Mouse (Mus musculus) midbrain, embryonic 10.5 days (tissue): ENCODE measurements around the gene Ccdc81. TPM values are rescaled to one million over a fixed set of nuclear protein-coding genes. Genes with fewer than 3 reads are reported as not detected.
A peak's percentile ranks its signal among the peaks of the same experiment; 100 is the strongest.

Experiments
- DNase-seq: peaks from one replicate; pipeline ENCODE4 v3.0.0-alpha.2; 2017; ENCODE audit warnings: low spot score
- H3K27ac ChIP-seq: fragments of 300-500 bp; sonication (generic); replicated peaks from 2 replicates; pipeline ENCODE4 v1.5.1; 2016; ENCODE audit warnings: mild to moderate bottlenecking
- H3K27me3 ChIP-seq: fragments of 300-500 bp; sonication (generic); 2 replicates; pipeline ENCODE4 v1.6.1; 2016; ENCODE audit warnings: low read depth, mild to moderate bottlenecking; ENCODE audit not compliant: poor library complexity, severe bottlenecking
- H3K36me3 ChIP-seq: fragments of 300-500 bp; sonication (generic); 2 replicates; pipeline ENCODE4 v1.6.1; 2016; ENCODE audit warnings: mild to moderate bottlenecking, moderate library complexity
- H3K4me1 ChIP-seq: fragments of 300-500 bp; sonication (generic); 2 replicates; pipeline ENCODE4 v1.6.1; 2016
- H3K4me3 ChIP-seq: fragments of 300-500 bp; sonication (generic); 2 replicates; pipeline ENCODE4 v1.5.1; 2016; ENCODE audit warnings: mild to moderate bottlenecking, moderate library complexity
- H3K9me3 ChIP-seq: fragments of 300-500 bp; sonication (generic); replicated peaks from 2 replicates; pipeline ENCODE4 v1.6.1; 2016; ENCODE audit warnings: mild to moderate bottlenecking
- WGBS: fragments of 180-500 bp; shearing (Covaris S2); methylation state at CpG from one replicate; pipeline ENCODE4 v1.1.7; 2016; 5-methylcytosine and 5-hydroxymethylcytosine counted together
- polyA plus RNA-seq: library from polyadenylated mRNA; unstranded; fragments of >200 nt; fragmentation: Nextera tagmentation; extraction: Ambion mirVana; gene quantifications from 2 replicates; pipeline ENCODE4 v1.2.1, GENCODE M21; 2016

The Ccdc81 gene
- polyA plus RNA-seq: 0.06 and 0.10 TPM in 2 replicates

DNA sequence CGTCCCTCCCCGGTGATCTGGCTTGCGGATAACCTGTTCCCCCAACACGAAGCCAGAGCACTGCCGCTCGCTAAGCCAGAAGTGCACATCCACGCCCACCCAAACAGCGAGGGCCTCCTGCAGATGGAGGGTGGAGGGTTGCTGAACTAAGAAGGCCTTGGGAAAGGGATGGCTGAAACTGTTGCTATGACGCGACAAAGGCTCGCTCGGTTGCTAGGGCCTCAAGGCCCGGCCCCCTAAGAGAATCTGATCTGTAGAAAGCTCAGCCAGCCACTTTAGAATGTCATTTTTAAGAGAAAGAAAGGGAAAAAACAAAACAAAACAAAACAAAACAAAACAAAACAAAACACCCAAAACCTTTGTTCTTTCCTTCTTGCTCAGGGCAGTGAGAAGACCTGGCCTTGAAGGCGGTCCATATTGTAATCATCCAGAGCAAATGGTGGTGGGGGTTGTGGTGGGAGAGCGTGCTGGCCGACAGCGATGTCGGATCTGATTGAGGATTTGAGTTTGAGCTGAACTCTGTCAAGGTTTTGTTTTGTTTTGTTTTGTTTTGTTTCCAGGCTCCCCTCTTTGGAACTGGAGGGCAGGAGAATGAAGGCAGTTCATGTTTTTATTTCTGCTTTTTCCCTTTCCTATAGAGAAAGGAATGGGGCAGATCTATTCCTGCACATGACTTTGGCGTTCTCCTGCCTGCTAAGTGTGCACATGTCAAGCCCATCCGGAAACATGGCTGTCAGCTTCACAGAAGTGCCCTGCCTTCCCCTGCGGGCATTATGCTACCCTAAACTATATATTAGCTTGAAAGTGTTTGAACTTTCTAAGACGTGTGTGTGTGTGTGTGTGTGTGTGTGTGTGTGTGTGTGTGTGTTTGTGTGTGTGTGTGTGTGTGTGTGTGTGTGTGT is at the start of gene Ccdc81:
TSS of gene Ccdc81 (minus strand) at position 188 of the 902 bp plus-strand sequence.
- Histone ChIP-seq H3K27ac (no peak within 1 kb of the TSS), H3K4me3 (peak within 1 kb of the TSS; percentile 39), H3K27me3 (no peaks in the 10 kb centered on the region), H3K36me3 (no peaks in the 10 kb centered on the region), H3K9me3 (no peaks in the 10 kb centered on the region), H3K4me1 (peaks cover 13% of the 10 kb centered on the region)
- DNase-seq: peak; percentile 54
- 33% methylated on average over 22 of the region's 22 CpGs for WGBS

DNA sequence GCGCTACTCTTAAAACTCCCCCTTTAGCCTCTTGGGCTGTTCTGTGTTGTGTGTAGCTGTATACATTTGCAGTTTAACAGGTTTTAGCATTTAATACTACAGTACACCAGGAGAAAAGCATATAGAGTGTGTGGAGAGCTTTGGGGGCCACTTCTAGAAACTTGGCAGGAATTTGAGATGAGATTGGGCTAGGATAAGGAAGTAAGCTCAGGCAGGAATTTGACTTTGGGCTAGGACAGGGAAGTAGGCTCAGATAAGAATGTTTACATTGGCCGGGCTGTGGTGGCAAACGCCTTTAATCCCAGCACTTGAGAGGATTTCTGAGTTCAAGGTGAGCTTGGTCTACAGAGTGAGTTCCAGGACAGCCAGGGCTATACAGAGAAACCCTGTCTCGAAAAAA is 46.0 kb upstream of the Ccdc81 start:
- no peaks in the 10 kb centered on the region for H3K9me3 ChIP-seq
- no peaks in the 10 kb centered on the region for H3K27me3 ChIP-seq
- 77% methylated on average over 4 of the region's 4 CpGs for WGBS
- peaks cover 15% of the 10 kb centered on the region for H3K36me3 ChIP-seq
- no peak overlapping the region for H3K27ac ChIP-seq
- no peak for DNase-seq
- H3K4me3 ChIP-seq: no peak overlapping the region
- no peaks in the 10 kb centered on the region for H3K4me1 ChIP-seq

DNA sequence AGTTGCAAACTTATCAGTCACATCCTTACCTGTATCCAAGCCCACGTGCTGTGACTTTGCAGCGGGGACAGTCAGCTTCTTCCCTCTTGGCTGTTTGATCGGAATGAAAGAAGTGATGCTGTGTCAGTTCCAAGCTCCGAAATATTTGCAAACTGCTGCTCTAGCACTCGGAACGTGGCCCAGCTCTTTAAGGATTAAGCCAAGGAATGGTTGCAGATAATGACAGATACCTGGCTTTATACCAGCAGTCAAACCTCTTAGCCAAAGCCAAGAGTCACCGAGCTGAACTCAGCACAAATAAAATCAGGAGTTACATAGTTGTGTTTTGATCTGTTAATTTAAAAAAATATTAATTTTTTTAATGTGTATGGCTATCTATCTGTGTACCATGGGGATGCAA is 44.6 kb upstream of the Ccdc81 start:
- no peaks in the 10 kb centered on the region for H3K27me3 ChIP-seq
- no peak for DNase-seq
- no peaks in the 10 kb centered on the region for H3K9me3 ChIP-seq
- H3K27ac ChIP-seq: no peak overlapping the region
- peaks cover 2% of the 10 kb centered on the region; the same call in 1 of the 2 replicates for H3K36me3 ChIP-seq
- 88% methylated on average over 7 of the region's 7 CpGs for WGBS
- no peaks in the 10 kb centered on the region for H3K4me1 ChIP-seq
- no peak overlapping the region for H3K4me3 ChIP-seq

DNA sequence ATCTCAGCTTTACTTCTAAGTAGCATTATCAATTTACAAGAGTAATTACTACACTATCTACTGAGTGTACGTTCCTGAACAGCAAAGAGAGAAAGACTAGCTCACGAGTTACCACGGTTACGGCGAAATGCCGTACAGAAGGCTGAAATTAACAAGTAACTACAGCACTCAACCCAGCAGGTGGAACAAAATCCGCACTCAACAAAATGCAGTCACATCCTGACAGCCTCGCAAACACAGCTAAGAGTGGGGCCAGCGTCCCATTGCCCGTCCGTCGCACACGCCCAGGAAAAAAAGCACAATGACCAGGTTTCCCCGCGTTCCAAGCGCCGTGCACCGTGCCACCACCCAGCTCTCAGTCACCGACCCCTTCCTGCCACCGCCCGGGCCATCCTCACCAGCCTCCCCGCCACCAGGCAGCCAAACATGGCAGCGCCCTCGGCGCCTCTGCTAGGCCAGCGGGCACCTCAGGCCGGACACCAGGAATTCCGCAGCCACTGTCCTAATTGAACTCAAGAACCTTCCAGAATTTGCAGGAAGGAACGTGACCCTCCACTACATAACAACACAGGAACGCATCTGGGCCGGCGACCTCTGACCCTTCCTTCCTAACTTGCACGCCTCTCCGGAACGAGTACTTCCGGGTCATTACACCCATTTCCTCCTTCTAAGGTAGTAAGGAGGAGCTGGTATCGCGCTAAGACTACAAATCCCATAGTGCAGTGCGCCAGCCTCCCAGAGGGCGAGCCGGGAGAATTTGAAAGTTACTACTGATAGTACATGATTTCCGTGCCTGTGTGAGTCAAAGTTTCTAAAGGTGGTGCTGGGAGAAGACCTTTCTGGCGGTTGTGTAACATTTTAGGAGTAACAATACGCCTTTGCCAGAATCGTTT is 37.4 kb upstream of the Ccdc81 start, which contains the start of gene Hikeshi:
TSS of gene Hikeshi (minus strand) at position 634 of the 893 bp plus-strand sequence.
- Histone ChIP-seq H3K4me3 (peak within 1 kb of the TSS; percentile 84), H3K36me3 (no peaks in the 10 kb centered on the region), H3K27ac (peak within 1 kb of the TSS; percentile 89), H3K9me3 (no peaks in the 10 kb centered on the region), H3K27me3 (no peaks in the 10 kb centered on the region), H3K4me1 (peaks cover 11% of the 10 kb centered on the region)
- WGBS: under 1% methylated on average over 45 of the region's 45 CpGs
- peak; percentile 91 for DNase-seq

DNA sequence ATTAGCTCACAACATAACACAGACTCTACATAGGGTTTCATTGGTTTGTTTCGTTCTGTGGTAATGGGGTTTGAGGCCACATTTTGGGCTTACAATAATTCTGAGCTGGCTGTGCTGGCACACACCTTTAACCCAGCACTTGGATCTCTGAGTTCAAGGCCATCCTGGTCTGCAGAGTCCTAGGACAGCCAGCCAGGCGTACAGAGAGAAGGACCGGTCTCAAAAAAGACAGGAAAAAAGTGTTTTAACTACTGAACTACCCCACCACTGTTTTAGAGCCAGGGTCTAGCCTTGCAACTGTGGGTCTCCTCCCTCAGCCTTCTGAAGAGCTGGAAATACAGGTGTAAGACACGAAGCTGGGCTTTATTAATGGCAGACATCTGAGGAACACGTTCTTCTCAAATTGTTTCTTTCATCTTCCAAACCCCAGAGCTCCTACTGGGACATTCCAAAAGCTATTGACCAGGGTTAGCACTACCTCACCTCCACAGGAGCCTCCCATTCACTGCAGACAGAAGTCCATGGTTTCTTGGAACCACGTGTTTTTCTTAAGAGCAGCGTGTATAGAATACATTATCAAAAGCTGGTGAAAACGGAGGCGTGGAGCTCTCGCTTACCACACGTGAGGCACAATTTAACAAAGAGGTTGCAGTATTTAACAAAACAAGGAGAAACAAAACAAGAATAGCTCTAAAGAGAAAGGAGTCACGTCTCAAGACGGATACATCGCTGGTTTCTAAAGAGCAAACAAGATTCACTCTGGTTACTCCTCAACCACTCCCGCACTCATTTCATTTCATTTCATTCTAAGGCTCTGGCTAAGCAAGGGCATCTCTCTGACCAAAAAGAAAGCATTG is 36.3 kb upstream of the Ccdc81 start:
- no peak for DNase-seq
- H3K27ac ChIP-seq: peak overlapping the region; percentile 89
- H3K27me3 ChIP-seq: no peaks in the 10 kb centered on the region
- peaks cover 11% of the 10 kb centered on the region for H3K4me1 ChIP-seq
- peaks cover 3% of the 10 kb centered on the region for H3K36me3 ChIP-seq
- WGBS: 63% methylated on average over 15 of the region's 15 CpGs
- H3K9me3 ChIP-seq: no peaks in the 10 kb centered on the region
- H3K4me3 ChIP-seq: peak overlapping the region; percentile 84

DNA sequence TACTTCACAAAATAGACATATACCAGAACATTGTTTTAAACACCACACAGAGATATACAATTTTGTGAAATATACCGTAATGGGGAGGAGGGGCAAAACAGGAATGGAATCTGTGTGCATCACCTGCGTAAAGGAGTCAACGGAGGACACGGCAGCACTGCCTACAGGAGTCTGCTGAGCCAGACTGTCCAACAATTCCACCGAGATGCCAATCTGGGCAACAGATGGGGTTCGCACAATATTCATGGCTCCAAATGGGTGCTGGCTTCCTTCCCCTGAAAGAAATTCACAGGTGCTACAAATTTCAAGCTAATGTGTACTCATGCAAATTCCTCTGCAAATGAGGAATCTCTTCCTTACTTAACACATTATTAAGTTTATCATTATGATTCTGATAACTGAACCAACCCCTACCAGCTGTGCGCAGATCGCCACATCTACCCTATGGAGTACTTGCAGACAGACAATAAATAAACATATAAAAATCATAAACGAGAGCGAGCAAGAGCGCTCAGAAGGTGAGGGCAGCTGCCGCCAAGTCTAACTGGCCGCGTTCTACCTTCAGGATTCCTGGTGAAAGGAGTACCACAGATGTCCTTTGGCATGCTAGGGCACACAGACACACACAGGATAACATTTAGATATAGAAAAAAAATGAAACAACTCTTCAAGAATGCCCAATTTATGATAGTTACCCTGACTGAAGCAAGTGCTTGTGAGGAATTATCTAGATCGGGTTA is 20.2 kb upstream of the Ccdc81 start:
- no peak for DNase-seq
- H3K9me3 ChIP-seq: no peaks in the 10 kb centered on the region
- peaks cover 67% of the 10 kb centered on the region for H3K36me3 ChIP-seq
- H3K27me3 ChIP-seq: no peaks in the 10 kb centered on the region
- 96% methylated on average over 15 of the region's 15 CpGs for WGBS
- no peak overlapping the region for H3K27ac ChIP-seq
- H3K4me3 ChIP-seq: no peak overlapping the region
- H3K4me1 ChIP-seq: no peaks in the 10 kb centered on the region

DNA sequence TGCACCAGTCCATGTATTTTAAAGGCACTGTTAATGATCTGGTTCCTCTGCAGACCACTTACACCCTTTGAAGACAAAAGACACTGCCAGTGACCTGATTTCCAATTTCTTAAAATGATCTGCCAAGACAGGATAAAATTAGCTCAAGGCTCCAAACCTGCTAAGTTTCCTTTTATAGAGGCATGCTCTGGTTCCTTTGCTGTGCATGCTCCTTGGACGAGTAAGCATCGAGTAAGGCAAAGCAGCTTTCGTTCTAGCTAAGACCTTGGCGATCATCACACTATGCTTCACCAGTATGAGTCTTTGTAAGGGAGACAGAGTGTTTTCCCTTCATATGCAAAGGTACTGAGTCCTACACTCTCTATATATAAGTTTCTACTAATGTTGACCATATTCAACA is 14.3 kb upstream of the Ccdc81 start:
- Histone ChIP-seq H3K4me1 (no peaks in the 10 kb centered on the region), H3K27me3 (no peaks in the 10 kb centered on the region), H3K9me3 (no peaks in the 10 kb centered on the region), H3K27ac (no peak overlapping the region), H3K4me3 (no peak overlapping the region), H3K36me3 (peaks cover 51% of the 10 kb centered on the region)
- DNase-seq: no peak
- WGBS: 93% methylated on average over 4 of the region's 4 CpGs

DNA sequence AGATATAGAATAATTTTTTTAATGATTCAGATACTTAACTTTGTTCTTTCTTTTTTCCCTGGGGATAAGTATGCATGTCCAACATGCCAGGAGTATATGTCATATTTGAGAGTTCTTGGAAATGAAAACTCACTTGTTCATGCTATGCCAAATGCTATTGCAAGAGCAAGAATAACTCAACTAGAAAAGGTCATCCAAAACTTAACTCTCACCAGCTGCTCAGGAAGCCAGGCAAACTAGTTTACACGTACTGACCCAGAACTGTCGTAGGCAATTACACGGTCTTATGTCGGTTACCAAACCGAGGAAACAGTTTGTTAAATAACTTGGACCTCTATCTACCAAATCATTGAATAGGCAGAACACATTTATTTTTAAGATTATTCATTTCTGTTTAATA is 13.3 kb upstream of the Ccdc81 start:
- H3K4me3 ChIP-seq: no peak overlapping the region
- peaks cover 45% of the 10 kb centered on the region for H3K36me3 ChIP-seq
- no peak overlapping the region for H3K27ac ChIP-seq
- H3K9me3 ChIP-seq: no peaks in the 10 kb centered on the region
- 88% methylated on average over 5 of the region's 5 CpGs for WGBS
- no peaks in the 10 kb centered on the region for H3K27me3 ChIP-seq
- DNase-seq: no peak
- H3K4me1 ChIP-seq: no peaks in the 10 kb centered on the region

DNA sequence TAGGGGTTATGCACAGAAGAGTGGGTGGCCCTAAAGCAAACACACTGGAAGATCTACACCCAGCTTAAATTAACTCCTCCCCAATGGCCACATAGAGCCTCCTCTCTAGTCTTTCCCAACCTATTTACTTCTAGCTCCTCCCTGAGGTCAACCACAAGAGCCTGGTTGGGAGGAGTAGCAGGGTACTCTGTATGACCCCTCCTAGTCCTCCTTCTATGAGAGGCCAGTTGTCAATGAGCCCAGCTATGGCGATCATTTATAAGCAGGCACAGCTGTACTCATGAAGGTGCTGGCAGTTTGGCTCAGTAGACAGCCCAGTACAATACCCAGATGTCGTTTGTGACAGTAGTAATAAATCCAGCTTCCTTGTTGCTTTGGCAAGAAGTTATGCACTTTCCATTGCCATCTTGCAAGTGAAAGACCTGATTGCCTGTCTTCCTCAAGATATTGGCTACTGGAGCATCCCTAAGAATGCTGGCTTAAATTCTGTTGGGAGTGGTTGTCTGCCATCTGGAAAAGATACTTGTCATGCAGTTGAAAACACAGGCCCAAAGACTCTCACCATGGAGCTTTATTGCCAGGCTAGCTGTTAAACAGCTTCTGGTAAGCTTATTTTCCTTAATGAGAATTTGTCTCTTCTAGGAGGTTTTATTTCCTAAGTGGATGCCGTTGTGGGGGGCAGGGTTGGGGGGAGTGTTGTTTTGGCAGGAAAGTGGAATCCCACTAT is 10.2 kb upstream of the Ccdc81 start:
- no peaks in the 10 kb centered on the region for H3K4me1 ChIP-seq
- WGBS: 88% methylated on average over 3 of the region's 3 CpGs
- DNase-seq: no peak

DNA sequence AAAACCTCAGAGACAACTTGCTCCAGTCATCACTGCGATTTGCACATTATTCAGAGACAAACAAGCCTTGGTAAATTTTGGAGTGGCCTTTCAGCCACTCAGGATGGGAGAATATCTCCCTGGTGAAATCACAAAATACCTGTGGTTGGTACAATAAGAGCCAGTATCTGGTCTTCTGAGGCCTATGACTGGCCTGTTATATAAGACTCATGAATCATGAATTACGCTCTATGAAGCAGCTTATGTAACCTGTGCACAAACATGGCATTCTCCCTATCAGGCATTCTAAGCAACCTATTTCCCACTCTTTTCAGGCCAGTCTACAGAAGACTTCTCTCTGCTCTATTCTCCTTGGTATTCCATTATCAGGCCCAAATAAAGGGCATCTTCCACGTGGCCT is 8.9 kb upstream of the Ccdc81 start:
- H3K27me3 ChIP-seq: no peaks in the 10 kb centered on the region
- H3K36me3 ChIP-seq: peaks cover 18% of the 10 kb centered on the region
- H3K4me1 ChIP-seq: no peaks in the 10 kb centered on the region
- WGBS: 92% methylated on average over 3 of the region's 3 CpGs
- H3K4me3 ChIP-seq: no peak overlapping the region
- no peak for DNase-seq
- H3K9me3 ChIP-seq: no peaks in the 10 kb centered on the region
- no peak overlapping the region for H3K27ac ChIP-seq

More for the DNA sequence above, 10.2 kb upstream of the Ccdc81 start:
- Histone ChIP-seq H3K27me3 (no peaks in the 10 kb centered on the region), H3K27ac (no peak overlapping the region), H3K36me3 (peaks cover 25% of the 10 kb centered on the region), H3K4me3 (no peak overlapping the region), H3K9me3 (no peaks in the 10 kb centered on the region)

DNA sequence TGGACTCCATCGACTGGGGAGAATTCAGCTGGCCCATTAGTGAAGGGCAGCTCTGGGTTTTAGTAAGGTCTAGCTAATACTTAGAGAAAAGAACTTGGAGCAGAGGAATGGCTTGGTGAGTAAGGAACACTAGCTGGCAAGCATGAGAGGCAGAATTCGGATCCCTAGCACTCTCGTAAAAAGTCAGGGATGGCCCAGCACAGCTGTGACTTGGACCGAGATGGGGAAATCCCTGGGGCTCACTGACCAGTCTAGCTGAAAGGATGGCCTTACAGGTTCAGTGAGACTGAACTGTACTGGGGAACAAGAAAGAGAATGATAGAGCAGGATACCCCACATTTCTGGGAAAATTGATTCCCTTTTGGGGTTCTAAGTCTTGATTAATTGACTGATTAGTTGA is 6.3 kb upstream of the Ccdc81 start:
- Histone ChIP-seq H3K9me3 (no peaks in the 10 kb centered on the region), H3K27me3 (no peaks in the 10 kb centered on the region), H3K36me3 (no peaks in the 10 kb centered on the region), H3K4me1 (no peaks in the 10 kb centered on the region), H3K4me3 (no peak overlapping the region), H3K27ac (no peak overlapping the region)
- WGBS: 79% methylated on average over 4 of the region's 4 CpGs
- DNase-seq: no peak
